Mouse (Mus musculus): ENCODE measurements at regions not wholly inside any gene's neighbourhood (a gene's known extent, or its start where the extent isn't known, plus 50 kb on each side); places are given as distances from the start of the nearest gene placed in this dataset.
"Not testable (repeated sequence)": the region's sequence is repeated elsewhere in the genome, so short reads cannot be mapped to it uniquely, and the experiment has no call there.

- Histone ChIP-seq H3K4me3 (ENCODE audit: low read depth, low read length) (no peak overlapping the region), H3K9me3 (ENCODE audit: control insufficient read depth, low read length) (no peaks in the 10 kb centered on the region), H3K4me1 (replicated peaks; ENCODE audit: control insufficient read depth, insufficient read depth, low read length) (no peaks in the 10 kb centered on the region), H3K27me3 (ENCODE audit: control insufficient read depth, insufficient read depth, low read length) (no peaks in the 10 kb centered on the region), H3K4me2 (replicated peaks; ENCODE audit: low read depth, low read length) (no peak overlapping the region), H3K36me3 (ENCODE audit: control insufficient read depth, insufficient read depth, low read length) (no peaks in the 10 kb centered on the region), H3K27ac (ENCODE audit: low read depth, low read length) (no peak overlapping the region), H3K9ac (ENCODE audit: low read depth, low read length) (no peak overlapping the region)
- DNase-seq (ENCODE audit: low spot score) (no peak), ATAC-seq (ENCODE audit: low FRiP score) (no peak)
- 76% methylated on average over 10 of the region's 10 CpGs for WGBS
These were observed 152.6 kb upstream of the Frmd4a start for GRCm38 (mm10) chr2:3864872-3865271.

DNA sequence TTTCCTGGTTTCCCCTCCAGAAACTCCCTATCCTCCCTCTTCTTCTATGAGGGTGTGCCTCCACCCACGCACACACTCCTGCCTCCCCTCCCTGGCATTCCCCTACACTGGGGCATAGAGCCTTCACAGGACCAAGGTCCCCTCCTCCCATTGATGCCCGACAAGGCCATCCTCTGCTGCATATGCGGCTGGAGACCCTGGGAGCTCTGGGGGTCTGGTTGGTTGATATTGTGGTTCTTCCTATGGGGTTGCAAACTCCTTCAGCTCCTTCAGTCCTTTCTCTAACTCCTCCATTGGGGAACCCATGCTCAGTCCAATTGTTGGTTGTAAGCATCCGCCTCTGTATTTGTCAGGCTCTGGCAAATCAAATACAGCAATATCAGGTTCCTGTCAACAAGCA lies 150.8 kb upstream of the Frmd4a start:
- H3K4me1 ChIP-seq (replicated peaks; ENCODE audit: control insufficient read depth, insufficient read depth, low read length); H3K27ac ChIP-seq (ENCODE audit: low read depth, low read length); H3K4me3 ChIP-seq (ENCODE audit: low read depth, low read length); H3K36me3 ChIP-seq (ENCODE audit: control insufficient read depth, insufficient read depth, low read length); ATAC-seq (ENCODE audit: low FRiP score); H3K9me3 ChIP-seq (ENCODE audit: control insufficient read depth, low read length); H3K27me3 ChIP-seq (ENCODE audit: control insufficient read depth, insufficient read depth, low read length); H3K9ac ChIP-seq (ENCODE audit: low read depth, low read length); DNase-seq (ENCODE audit: low spot score); H3K4me2 ChIP-seq (replicated peaks; ENCODE audit: low read depth, low read length): not testable (repeated sequence)
- WGBS, result 84% methylated on average over 4 of the region's 4 CpGs

DNA sequence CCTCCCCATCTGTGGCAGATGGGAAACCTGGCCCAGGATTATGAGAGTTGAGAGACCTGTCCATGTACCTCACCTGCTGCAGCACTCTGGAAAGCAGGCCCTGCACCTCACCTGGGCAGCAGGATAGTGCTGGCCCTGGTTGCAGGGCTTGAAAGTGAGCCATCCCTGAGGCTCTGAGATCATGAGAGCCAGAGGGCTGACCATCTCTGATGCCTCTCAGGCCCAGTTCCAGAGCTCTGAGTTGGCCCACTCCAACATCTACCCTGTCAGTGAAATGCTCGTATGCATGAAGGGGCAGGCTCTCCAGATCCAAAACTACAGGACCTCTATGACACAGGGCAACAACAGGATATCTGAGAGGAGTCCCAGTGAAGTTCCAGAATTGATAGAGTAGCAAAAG lies 147.8 kb upstream of the Frmd4a start:
- Histone ChIP-seq H3K27ac (ENCODE audit: low read depth, low read length) (no peak overlapping the region), H3K4me1 (replicated peaks; ENCODE audit: control insufficient read depth, insufficient read depth, low read length) (no peaks in the 10 kb centered on the region), H3K4me2 (replicated peaks; ENCODE audit: low read depth, low read length) (no peak overlapping the region), H3K36me3 (ENCODE audit: control insufficient read depth, insufficient read depth, low read length) (no peaks in the 10 kb centered on the region), H3K9me3 (ENCODE audit: control insufficient read depth, low read length) (no peaks in the 10 kb centered on the region), H3K27me3 (ENCODE audit: control insufficient read depth, insufficient read depth, low read length) (no peaks in the 10 kb centered on the region), H3K9ac (ENCODE audit: low read depth, low read length) (no peak overlapping the region), H3K4me3 (ENCODE audit: low read depth, low read length) (no peak overlapping the region)
- ATAC-seq (ENCODE audit: low FRiP score) (no peak), DNase-seq (ENCODE audit: low spot score) (no peak)
- 96% methylated on average over 1 of the region's 1 CpGs for WGBS

DNA sequence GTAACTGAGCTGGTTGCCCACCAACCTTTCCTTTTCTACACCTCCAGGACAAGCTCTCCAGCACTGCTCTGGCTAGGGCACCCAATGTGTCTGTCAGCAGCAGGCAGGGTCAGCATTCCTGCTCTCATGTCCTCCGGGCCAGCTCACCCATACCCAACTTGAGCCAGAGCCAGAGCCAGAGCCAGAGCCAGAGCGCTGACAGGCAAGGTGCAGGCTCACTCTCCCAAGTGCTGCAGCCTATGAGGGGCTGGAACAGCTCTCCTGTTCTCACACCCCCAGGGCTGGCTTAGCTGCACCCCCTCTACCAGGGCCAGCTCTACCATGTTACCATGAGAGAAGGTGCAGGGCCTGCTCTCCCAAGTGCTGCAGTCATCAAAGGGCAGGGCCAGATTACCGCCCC lies 145.8 kb upstream of the Frmd4a start:
- Histone ChIP-seq H3K27me3 (ENCODE audit: control insufficient read depth, insufficient read depth, low read length) (no peaks in the 10 kb centered on the region), H3K27ac (ENCODE audit: low read depth, low read length) (no peak overlapping the region), H3K4me2 (replicated peaks; ENCODE audit: low read depth, low read length) (no peak overlapping the region), H3K36me3 (ENCODE audit: control insufficient read depth, insufficient read depth, low read length) (no peaks in the 10 kb centered on the region), H3K9ac (ENCODE audit: low read depth, low read length) (no peak overlapping the region), H3K4me1 (replicated peaks; ENCODE audit: control insufficient read depth, insufficient read depth, low read length) (no peaks in the 10 kb centered on the region), H3K4me3 (ENCODE audit: low read depth, low read length) (no peak overlapping the region), H3K9me3 (ENCODE audit: control insufficient read depth, low read length) (no peaks in the 10 kb centered on the region)
- no peak for ATAC-seq (ENCODE audit: low FRiP score)
- DNase-seq (ENCODE audit: low spot score), result no peak
- 94% methylated on average over 3 of the region's 3 CpGs for WGBS

GRCm38 (mm10) chr2:3887000-3887399 lies 130.5 kb upstream of the Frmd4a start:
- Histone ChIP-seq H3K4me2 (replicated peaks; ENCODE audit: low read depth, low read length) (no peak overlapping the region), H3K36me3 (ENCODE audit: control insufficient read depth, insufficient read depth, low read length) (no peaks in the 10 kb centered on the region), H3K27ac (ENCODE audit: low read depth, low read length) (no peak overlapping the region), H3K9me3 (ENCODE audit: control insufficient read depth, low read length) (no peaks in the 10 kb centered on the region), H3K4me1 (replicated peaks; ENCODE audit: control insufficient read depth, insufficient read depth, low read length) (no peaks in the 10 kb centered on the region), H3K4me3 (ENCODE audit: low read depth, low read length) (no peak overlapping the region), H3K9ac (ENCODE audit: low read depth, low read length) (no peak overlapping the region), H3K27me3 (ENCODE audit: control insufficient read depth, insufficient read depth, low read length) (no peaks in the 10 kb centered on the region)
- ATAC-seq (ENCODE audit: low FRiP score) (no peak), DNase-seq (ENCODE audit: low spot score) (no peak)
- WGBS, result 46% methylated on average over 6 of the region's 6 CpGs

DNA sequence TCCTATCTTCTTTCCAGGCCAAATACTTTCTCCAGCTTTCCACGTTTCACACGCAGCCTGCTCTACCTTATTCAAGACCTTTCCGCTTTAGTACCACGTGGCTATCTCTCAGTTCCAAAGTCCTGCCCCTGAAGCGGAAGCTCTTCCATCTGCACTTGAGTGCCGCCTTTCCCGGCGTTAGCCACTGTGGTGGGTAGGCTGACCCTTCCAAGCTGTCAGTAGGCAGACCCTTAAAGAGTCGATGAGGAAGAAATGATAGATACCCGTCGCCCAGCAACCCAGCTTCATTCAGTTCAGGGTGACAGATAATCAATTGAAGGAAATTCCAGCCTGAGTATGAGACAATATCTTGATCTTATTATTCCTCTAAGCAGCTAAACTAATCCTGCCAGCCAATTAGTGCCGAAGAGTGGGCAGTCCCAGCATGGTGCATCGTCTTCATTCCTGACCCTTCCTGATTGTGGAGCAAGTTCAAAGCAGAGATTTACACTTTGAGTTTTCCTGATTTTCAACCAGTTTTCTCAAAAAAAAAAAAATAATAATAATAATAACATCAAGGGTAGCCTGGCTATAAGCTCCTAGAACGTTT lies 129.6 kb upstream of the Frmd4a start:
- Histone ChIP-seq H3K4me1 (replicated peaks; ENCODE audit: control insufficient read depth, insufficient read depth, low read length) (no peaks in the 10 kb centered on the region), H3K4me2 (replicated peaks; ENCODE audit: low read depth, low read length) (no peak overlapping the region), H3K9ac (ENCODE audit: low read depth, low read length) (no peak overlapping the region), H3K4me3 (ENCODE audit: low read depth, low read length) (no peak overlapping the region), H3K9me3 (ENCODE audit: control insufficient read depth, low read length) (no peaks in the 10 kb centered on the region), H3K36me3 (ENCODE audit: control insufficient read depth, insufficient read depth, low read length) (no peaks in the 10 kb centered on the region), H3K27me3 (ENCODE audit: control insufficient read depth, insufficient read depth, low read length) (no peaks in the 10 kb centered on the region), H3K27ac (ENCODE audit: low read depth, low read length) (no peak overlapping the region)
- DNase-seq (ENCODE audit: low spot score) (peak; percentile 31), ATAC-seq (ENCODE audit: low FRiP score) (peak; percentile 81)
- 37% methylated on average over 14 of the region's 14 CpGs for WGBS

DNA sequence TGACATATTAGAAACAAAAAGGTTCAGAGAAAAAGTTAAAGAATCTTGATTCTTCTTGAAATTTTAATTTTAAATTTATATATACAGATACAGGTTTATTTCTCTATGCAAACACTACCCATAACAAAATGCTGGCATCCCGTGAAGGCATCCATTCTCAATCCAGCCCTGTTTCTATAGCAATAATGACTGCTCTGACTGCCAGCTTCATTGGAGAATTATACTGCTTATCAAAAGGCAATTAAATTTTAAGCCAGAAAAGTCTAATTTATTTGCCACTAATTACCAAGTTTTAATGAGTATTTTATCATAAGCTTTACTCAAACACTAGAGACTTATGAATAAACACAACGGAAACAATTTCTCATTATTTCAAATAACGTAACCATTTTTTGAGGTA lies 128.1 kb upstream of the Frmd4a start:
- H3K9me3 ChIP-seq (ENCODE audit: control insufficient read depth, low read length), result no peaks in the 10 kb centered on the region
- no peak overlapping the region for H3K4me3 ChIP-seq (ENCODE audit: low read depth, low read length)
- no peak for DNase-seq (ENCODE audit: low spot score)
- H3K36me3 ChIP-seq (ENCODE audit: control insufficient read depth, insufficient read depth, low read length), result no peaks in the 10 kb centered on the region
- no peak overlapping the region for H3K27ac ChIP-seq (ENCODE audit: low read depth, low read length)
- 92% methylated on average over 3 of the region's 3 CpGs for WGBS
- no peak overlapping the region for H3K4me2 ChIP-seq (replicated peaks; ENCODE audit: low read depth, low read length)
- ATAC-seq (ENCODE audit: low FRiP score), result no peak
- no peaks in the 10 kb centered on the region for H3K27me3 ChIP-seq (ENCODE audit: control insufficient read depth, insufficient read depth, low read length)
- H3K9ac ChIP-seq (ENCODE audit: low read depth, low read length), result no peak overlapping the region
- no peaks in the 10 kb centered on the region for H3K4me1 ChIP-seq (replicated peaks; ENCODE audit: control insufficient read depth, insufficient read depth, low read length)

DNA sequence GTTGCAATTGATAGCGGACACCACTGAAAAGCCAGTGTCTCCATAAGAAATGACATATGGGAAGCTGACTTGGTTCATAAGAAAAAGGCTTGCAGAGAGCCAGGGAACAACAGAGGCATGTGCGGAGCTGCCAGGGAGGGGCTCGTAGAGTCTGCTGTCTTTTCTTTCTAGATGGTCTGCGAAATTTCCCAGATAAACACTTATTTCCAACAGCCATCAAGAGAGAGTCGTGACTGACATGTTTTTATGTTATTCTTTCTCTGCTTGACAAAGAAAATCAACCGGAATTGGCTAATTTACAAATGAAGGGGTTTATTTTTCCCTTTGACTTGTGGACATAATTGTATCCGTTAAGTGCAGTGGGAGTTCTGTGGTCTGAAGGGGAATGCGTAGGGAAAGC lies 127.1 kb upstream of the Frmd4a start:
- H3K9me3 ChIP-seq (ENCODE audit: control insufficient read depth, low read length), result no peaks in the 10 kb centered on the region
- no peak for DNase-seq (ENCODE audit: low spot score)
- no peak overlapping the region for H3K9ac ChIP-seq (ENCODE audit: low read depth, low read length)
- no peak for ATAC-seq (ENCODE audit: low FRiP score)
- H3K27me3 ChIP-seq (ENCODE audit: control insufficient read depth, insufficient read depth, low read length), result no peaks in the 10 kb centered on the region
- no peak overlapping the region for H3K27ac ChIP-seq (ENCODE audit: low read depth, low read length)
- 56% methylated on average over 8 of the region's 8 CpGs for WGBS
- no peaks in the 10 kb centered on the region for H3K36me3 ChIP-seq (ENCODE audit: control insufficient read depth, insufficient read depth, low read length)
- no peak overlapping the region for H3K4me2 ChIP-seq (replicated peaks; ENCODE audit: low read depth, low read length)
- no peak overlapping the region for H3K4me3 ChIP-seq (ENCODE audit: low read depth, low read length)
- no peaks in the 10 kb centered on the region for H3K4me1 ChIP-seq (replicated peaks; ENCODE audit: control insufficient read depth, insufficient read depth, low read length)

- no peak overlapping the region for H3K4me3 ChIP-seq (ENCODE audit: low read depth, low read length)
- H3K9me3 ChIP-seq (ENCODE audit: control insufficient read depth, low read length), result no peaks in the 10 kb centered on the region
- no peak overlapping the region for H3K9ac ChIP-seq (ENCODE audit: low read depth, low read length)
- H3K4me2 ChIP-seq (replicated peaks; ENCODE audit: low read depth, low read length), result no peak overlapping the region
- H3K27me3 ChIP-seq (ENCODE audit: control insufficient read depth, insufficient read depth, low read length), result no peaks in the 10 kb centered on the region
- no peaks in the 10 kb centered on the region for H3K36me3 ChIP-seq (ENCODE audit: control insufficient read depth, insufficient read depth, low read length)
- 91% methylated on average over 4 of the region's 4 CpGs for WGBS
- no peaks in the 10 kb centered on the region for H3K4me1 ChIP-seq (replicated peaks; ENCODE audit: control insufficient read depth, insufficient read depth, low read length)
- H3K27ac ChIP-seq (ENCODE audit: low read depth, low read length), result no peak overlapping the region
- ATAC-seq (ENCODE audit: low FRiP score) (no peak), DNase-seq (ENCODE audit: low spot score) (no peak)
These were observed 110.5 kb upstream of the Frmd4a start for GRCm38 (mm10) chr2:3907026-3907425.
